Mouse (Mus musculus) adrenal gland, adult 2 months (tissue): ENCODE results near the gene Dnajc11. TPM values are rescaled to one million over a fixed set of nuclear protein-coding genes. Genes with fewer than 3 reads are reported as not detected.
A peak's percentile ranks its signal among the peaks of the same experiment; 100 is the strongest.

ENCODE experiments used
- DNase-seq: peaks from one replicate; pipeline ENCODE4 v3.0.0; 2021
- polyA plus RNA-seq: library from polyadenylated mRNA; depleted of rRNA; stranded (reverse); fragments of >200 nt; gene quantifications from 2 replicates; pipeline ENCODE4 v1.2.3, GENCODE M21; 2012
- total RNA-seq, 2 experiments: library from RNA; stranded (reverse); gene quantifications; 2 replicates each; pipeline ENCODE4 v1.2.3; 2021

Gene Dnajc11
- total and polyA plus RNA-seq, 3 experiments: 97.7 to 107 (median 103) TPM

DNA sequence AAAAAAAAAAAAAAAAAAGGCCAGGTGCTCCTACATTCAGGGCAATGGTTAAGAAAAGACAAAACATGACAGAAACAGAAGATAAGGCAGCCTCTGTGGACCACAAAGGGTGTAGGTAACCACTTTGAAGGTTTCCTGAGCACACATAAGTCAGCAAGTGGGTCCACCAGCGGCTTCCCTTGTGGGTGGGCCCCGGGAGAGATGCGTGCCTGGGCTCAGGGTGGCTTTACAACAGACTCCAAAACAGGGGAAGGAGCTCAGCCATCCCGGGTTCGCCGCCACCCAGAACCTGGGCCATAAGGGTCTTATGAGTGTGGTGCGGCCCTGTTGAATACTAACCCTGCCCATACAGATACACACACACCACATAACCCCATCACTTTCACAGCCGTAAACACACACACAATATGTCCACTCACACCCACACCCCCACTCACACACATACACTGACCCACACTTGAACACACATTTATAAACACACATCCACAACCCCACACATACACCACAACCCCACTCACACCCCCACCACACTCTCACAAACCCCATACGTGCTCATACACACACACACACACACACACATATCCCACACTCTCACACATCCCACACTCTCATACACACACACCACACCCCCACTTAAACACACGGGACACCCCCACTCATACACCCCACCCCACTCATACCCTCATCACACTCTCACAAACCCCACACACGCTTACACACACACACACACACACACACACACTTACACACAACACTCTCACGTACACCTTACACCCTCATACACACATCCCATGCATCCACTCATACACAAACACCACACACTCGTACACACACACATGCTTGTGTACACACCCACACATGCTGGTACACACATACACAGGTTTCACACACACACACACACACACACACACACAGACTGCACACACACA, 651 bp upstream of the Dnajc11 start:
- no peak for DNase-seq

DNA sequence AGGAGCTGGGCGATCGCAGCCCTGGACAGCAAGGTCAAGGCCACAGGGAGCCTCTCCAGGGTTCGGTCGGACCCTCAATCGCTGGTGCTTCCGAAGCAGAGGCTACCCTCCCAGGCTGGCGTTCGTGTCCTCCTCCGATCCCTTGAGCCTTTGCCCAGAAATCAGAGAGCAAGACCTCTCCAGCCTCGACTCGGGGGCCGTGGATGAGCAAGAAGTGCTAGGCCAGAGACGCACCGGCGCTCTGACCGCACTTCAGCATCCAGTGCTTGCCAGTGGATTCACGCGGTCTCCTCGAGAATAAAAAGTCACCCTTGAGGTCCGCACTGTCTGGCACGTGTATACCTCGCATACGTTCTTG, 703 bp downstream of the Dnajc11 start:
- peak; percentile 52 for DNase-seq

DNA sequence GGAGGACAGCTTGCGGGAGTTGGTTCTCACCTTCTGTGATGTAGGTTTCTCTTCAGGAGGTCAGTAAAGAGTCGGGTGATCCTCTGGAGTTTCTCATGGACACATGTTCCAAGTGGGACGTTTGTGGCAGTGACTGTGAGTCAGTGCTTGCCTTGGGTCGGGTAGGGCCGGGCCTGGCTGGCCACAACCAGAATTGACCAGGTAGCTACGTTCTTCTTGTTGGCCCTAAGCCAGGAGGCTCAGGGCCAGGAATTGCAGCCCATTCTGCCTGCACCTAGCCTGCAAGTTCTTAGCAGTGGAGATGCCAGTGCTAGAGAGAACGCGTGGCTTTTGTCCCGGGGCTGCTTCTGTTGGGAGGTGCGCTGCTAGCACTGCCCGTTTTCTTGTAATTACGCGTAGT, 4.0 kb downstream of the Dnajc11 start:
- DNase-seq: peak; percentile 40

DNA sequence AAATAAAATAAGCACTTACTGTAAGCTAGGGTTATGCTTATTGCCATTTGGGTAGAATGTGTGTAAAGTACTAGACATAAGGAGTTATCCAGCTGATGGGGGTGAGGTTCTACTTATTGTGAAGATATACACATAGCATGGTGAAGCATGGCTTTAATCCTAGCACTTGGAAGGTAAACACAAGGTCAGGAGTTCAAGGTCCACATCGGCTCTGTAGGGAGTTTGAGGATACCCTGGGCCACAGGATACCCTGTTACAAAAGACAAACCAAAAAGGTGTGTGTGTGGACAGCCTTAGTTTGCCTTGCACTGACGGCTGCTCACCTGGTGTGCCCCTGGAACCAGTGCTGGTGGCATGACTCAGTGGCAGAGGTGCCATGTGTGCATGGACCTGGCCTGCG, 4.6 kb downstream of the Dnajc11 start:
- DNase-seq: no peak

DNA sequence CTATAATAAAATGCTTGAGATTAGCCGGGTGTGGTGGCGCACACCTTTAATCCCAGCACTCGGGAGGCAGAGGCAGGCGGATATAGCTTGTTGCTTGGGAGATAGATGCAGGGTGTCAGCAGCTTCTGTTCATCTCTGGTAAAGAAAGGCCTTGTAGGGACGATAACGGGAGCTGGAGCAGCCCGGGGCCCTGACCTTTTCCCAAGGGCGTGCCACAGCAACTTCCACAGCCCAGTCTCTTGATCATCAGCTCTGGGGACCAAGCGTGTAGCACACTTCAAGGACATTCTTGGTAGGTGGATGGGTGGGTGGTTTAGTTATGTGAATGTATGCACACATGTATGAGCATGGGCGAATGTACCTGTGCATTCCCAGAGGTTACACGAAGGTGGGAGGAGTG, 12.7 kb downstream of the Dnajc11 start:
- peak; percentile 80 for DNase-seq

DNA sequence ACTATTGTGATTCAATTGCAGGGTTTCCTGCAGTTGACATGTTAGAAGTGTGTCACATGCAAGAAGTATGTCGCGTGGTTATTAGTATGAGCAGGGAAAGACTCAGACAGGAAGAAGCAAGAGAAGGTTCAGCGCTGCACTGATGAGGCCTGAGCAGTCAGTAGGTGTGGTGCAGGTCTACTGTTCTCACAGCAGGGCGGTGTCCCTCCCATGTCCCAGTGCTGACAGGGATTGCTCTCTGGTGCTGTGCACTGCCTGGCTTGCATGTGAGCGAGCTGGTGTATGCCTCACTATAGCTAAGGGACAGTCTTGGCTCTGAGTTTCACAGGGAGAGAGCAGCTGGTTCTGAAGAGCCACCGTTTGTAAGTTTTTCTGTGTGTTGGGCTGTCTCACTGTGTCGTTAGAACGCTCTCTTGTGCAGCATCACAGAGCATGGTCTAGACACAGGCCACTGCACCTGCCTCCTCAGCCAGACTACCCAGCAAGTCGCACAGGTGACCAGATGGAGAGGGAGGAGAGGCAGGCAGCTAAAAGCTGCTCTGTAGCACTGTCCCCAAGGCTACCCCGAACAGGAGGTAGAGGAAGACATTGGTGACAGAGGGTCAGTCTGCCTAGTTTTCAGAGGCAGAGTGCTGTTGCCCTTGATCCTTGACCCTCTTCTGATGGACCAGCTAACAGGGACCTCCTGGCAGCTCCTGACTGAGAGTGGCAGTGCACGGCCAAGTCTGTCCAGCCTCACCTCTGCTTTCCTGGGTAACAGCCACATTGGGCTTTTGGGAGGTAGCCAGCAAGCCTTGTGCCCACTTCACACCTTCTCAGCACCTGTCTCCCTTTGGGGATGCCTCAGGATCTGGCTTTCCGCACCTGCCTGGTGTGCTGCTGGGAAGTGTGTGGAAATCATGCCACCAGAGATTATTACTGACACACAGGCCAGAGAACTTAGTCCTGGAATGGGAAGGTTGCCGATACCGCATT, 15.3 kb downstream of the Dnajc11 start:
- DNase-seq: no peak

DNA sequence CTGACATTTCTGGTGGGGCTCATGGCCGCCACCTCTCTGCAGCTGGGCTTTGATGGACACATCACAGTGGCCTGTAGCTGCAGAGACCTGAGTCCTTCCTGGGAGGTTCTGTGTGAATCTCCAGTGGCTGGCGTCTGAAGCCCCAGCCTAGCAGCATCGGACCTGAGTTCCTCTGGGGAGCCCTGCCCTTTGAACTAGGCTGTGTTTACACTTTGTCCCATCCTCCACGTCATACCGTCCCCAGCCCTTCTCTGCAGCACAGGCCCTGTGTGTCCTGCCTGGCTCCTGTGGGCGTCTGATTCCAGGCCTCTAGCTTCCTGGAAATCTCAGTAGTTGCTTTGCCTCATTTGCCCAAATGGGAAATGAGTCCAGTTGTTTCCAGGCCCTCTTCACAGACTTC, 19.7 kb downstream of the Dnajc11 start:
- DNase-seq: no peak

DNA sequence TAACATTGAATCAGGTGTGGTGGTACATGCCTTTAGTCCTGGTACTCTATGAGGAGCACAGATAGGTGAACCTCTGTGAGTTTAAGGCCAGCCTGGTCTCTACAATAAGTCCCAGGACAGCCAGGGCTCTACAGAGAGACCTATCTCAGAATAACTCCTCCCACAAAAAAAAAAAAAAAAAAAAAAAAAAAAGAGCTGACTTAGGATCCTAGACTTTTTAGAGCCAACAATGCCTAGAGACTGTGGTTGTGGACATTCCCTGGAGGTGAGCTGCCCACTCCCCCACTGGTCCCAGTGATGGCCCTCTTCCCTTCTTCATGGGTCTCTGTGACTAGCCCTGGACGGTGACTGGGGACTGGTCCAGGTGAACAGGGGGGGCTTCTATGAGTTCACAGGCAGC, 22.3 kb downstream of the Dnajc11 start:
- DNase-seq: no peak

DNA sequence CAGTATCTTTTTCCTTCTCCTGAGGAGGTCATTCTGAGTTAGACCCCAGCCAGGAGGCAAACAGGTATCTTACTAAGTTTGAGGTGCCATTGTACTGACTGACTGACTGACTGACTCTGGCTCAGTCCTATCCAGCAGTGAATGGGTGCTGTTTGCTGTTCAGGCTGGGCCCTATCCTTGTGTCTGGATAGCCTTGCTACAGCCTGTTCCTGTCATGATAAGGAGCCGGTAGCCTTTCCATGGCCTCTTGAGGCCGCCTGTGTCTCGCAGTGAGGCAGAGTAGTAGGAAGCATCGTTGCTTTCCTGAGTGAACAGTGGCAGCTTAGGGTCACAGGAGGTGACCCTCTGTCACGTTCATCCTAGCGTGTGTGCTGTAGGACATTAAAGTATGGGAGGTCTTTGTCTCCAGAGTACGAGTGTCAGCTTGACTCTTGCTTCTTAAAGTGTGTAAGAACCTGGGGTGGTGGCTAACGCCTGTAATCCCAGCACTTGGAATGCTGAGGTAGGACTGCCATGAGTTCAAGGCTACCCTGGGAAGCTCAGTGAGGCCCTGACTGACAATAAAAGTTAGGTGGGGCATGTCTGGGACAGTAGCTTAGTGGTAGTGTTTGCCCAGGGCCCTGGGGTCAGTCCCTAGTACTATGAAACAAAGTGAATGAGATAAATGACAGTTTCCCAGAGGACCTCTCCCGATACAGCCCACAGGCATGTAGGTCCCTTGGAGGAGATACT, 24.3 kb downstream of the Dnajc11 start:
- DNase-seq: no peak

DNA sequence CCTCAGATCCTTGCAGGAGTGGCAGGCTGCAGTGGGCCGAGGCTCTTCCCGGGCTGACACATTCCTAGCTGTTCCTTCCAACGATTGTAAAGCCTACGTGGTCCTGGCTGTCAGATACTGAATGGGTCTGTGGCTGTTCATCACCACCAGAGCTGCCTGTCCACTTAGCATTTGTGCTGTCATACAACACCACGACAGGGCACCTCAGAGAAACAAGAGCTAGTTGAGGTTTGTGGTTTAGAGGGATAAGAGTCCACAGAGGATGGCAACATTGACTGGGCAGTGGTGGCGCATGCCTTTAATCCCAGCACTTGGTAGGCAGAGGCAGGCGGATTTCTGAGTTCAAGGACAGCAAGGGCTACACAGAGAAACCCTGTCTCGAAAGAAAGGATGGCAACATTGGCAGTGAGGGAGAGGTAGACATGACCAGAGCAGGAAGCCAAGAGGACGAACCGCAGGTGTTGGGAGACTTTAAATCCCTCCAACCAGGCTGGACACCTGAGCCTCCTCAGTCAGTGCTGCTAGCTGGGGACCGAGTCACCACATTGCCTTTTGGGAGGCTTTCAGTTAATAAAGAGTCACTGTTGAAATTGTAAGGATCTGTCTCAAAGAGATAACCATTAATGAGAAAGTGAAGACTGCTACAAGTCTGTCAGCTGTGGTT, 26.5 kb downstream of the Dnajc11 start:
- DNase-seq: no peak

DNA sequence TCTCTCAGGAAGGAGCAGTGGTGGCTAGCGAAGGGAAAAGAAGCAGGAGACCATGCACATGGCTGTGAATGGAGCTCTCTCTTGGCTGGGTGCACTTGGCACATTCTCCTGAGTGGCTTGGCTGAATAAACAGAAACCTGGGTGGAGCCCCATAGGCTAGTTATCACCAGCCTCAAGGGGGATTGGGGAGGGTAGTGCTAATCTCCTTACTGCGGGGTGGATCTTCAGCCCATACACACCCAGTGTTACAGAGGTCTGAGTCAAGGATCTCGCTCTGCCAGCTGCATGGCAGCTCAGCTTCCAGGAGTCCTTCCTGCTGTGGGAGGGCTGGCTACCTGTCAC, 27.0 kb downstream of the Dnajc11 start:
- DNase-seq: no peak

DNA sequence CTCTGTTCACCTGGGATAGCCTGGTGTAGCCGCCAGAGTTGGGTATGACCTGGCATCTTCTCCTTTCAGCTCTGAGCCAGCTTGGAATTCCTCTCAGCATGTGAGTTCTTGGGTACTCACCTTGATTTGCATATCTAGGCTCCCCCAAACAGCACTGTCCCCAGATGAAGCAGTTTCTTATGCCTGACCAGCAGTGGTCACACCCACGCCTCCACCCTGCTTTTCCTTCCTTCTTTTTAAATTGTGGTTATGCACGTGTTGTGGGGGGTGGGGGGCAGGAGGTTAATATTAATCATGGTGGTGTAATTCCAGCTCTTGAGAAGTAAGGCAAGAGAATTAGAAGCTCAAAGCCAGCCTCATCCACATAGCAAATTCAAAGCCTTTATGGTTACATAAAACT, 29.3 kb downstream of the Dnajc11 start:
- DNase-seq: no peak

DNA sequence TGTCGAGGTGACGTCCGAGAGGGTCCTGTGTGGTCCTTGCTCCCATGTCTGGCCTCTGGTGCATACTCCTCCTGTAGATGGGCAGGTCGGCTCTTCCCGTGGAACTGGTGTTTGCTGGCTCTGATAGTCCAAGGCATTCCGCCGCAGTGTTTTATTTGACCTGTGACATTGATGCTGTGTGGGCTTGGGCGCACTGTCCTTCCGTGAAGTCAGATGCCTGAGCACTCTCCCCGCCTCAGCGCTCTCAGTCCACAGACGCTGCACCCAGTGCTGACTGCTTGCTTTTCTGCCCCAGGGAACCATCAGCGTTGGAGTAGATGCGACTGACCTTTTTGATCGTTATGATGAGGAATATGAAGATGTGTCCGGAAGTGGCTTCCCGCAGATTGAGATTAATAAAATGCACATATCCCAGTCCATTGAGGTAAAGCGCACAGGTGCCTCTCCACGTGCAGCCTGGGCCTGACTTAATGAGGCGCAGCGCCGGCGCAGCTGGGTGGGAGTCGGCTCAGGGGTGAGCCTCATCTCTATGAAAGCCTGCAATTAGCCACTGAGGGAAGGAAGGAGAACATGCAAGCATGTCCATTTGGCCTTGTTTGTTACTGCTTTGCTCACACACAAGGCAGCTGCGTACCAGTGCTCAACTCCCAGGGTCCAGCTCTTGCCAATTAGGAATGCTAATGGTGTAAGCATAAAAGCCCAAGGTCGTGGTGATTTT, 34.9 kb downstream of the Dnajc11 start:
- DNase-seq: no peak

DNA sequence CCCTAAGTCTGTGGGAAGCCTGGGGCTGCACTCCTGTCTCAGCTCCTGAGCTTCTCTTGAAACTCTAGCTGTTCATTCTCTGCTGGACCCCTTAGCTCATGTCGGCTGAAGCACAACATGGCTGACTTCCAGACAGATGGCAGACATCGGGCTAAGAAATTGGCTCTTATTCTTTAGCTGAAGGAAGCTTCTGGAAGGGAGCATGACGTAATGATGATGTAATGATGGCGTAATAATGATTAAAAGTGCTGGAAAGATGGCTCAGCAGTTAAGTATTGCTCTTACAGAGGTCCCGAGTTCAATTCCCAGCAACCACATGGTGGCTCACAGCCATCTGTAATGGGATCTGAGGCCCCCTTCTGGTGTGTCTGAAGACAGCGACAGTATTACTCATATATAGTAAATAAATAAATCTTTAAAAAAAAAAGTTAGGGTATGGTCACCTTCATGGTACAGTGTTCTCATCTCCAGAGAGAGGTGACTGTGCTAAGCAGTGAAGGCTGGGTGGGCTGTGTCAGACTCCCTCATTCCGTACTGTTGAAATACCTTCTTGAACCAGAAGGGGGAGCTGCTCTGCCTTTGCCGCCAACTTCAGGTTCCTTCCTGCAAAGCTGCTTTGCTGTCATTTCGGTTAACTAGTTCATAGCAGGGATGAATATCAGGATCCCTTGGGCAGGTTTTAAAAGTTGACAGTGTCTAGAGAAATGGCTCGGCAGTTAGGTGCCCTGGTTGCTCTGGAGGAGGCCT, 38.9 kb downstream of the Dnajc11 start:
- DNase-seq: no peak

DNA sequence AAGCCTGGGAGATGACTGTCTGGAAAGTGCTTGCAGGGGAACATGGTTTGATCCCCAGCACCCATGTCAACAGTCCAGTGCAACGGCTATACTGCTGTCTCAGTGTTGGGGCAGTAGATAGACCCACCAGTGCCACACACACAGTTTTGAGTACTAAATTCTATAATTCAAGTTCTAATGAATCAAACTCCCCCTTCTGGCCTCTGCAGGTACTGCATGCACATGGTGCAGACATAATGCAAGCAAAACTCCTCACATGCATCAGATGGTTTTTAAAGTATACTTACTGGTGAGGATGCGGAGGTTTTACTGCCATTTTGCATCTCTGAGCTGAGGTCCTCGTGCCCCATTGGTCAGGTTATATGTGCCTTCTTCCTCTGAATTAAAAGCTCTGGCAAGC, 42.0 kb downstream of the Dnajc11 start:
- DNase-seq: no peak

DNA sequence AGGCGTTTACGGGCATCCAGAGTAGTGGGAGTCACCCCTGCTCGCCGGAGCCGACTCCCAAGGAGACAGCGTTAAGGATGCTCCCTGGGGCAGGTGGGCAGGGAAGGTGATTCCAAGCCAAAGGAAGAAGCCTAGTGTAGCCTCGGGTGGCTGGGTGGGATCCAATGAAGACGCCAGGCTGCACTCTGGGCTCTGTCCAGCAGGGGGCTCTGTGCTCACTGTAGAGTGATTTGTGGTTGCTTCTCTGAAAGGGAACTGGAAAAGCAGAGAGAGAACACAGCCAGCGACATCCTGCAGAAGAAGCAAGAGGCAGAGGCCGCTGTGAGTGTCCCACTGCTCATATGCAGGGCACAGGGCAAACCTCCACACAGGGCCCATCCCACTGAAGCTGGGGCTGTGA, 44.3 kb downstream of the Dnajc11 start:
- DNase-seq: peak; percentile 79

DNA sequence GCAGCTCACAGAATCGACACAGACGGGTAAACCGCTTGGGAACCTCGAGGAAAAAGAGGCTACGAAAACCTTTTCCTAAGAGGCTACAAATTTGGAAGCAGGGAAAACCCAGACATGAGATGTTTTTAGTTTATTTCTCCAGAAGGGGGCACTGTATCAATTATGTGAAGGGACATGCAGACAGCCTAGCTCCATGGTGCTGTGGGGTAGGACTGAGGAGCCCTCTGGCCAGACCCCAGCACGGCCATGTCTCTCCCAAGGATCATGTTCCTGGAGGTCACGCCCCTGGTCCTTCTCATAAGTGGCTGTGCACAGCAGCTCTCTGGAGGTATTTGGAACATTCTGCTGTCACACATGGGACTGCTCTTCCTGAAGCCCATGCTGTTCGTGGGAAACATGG, 47.2 kb downstream of the Dnajc11 start:
- no peak for DNase-seq

DNA sequence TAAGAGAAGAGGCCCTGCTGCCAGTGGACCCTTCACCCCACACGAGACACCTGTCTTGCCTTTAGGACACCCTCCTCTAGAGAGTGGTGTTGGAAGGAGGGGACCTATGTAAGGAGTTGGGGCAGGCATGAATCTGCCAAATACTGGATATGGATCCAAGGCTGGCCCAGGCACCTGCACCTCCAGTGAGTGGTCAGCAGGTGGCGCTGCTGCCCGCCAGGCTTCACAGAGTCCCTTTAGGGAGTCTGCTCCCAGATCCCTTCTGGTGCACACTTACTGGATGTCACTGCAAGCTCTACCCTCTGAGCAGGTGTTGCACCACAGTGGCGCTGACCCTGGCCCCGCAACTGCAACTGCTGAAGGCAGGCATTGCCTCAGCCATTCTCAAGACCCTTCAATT, 47.9 kb downstream of the Dnajc11 start:
- DNase-seq: peak; percentile 86

DNA sequence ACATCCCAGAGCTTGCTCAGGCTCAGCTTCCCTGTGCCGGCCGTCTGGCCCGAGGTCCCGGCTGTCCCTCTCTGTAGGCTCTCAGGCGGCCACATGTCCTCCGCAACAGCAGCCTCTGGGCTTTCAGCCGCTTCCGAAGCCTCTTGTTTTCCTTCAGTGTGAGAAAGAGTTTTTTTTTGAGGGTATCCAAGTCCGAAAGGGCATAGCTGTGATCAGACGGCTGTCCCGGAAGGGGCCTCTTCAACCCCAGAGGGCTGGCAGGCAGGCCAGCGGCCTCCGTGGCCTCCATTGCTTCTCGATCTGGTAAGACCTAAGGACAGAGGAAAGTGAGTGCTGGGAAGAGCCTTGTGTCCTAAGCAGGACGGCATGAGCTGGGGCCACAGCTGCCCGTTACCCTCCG, 49.6 kb downstream of the Dnajc11 start:
- no peak for DNase-seq

DNA sequence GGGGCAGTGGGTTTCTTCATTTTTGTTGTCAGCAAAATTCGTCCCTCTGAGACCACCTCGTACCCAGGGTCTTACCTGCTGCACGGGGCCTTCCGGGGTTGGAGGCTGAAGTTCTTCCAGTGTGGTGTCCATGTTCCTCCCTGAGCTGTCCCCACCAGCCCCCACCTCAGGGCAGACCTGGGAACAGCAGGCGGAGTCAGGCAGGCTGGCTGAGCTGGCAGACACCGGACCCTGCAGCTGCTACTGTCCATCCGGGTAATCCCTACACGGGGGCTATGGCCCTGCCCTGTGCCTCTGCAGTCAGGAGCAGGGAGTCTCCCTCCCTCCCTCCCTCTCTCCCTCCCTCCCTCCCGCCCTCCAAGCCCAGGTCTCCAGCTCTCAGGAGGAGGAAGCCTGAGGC, 50.1 kb downstream of the Dnajc11 start:
- DNase-seq: no peak
